Mouse (Mus musculus) adrenal gland (tissue): ENCODE results near the gene Ppil1.

ENCODE experiments used
- intact Hi-C: fragments of 180-260 bp; cut with DNase I; formaldehyde crosslinking; loops from one replicate; pipeline ENCODE4 v1.15.1; 2025
- long read RNA-seq, 2 experiments: library from polyadenylated mRNA; unstranded; transcript quantifications; one replicate each; pipeline ENCODE4 v2.0.0; 2020; ENCODE audit warnings: borderline replicate concordance in 1 of 2; ENCODE audit not compliant: insufficient replicate concordance in 1 of 2

Ppil1 gene
- long read RNA-seq, experiment 1, transcript Ppil1-201 (4 exons, 1,462 nt), result major isoform, 40 of 40 reads
- long read RNA-seq, experiment 1, partial matches to known transcripts, result 0 of 40 reads
- long read RNA-seq, experiment 1, other reads (novel, unspliced or antisense), result 0 of 40 reads
- long read RNA-seq, experiment 2, transcript Ppil1-201 (4 exons, 1,462 nt), result major isoform, 49 of 49 reads
- long read RNA-seq, experiment 2, partial matches to known transcripts, result 0 of 49 reads
- long read RNA-seq, experiment 2, other reads (novel, unspliced or antisense), result 0 of 49 reads

- intact Hi-C loops, result no loop called here
These were observed at the start of gene Ppil1 for GRCm38 (mm10) chr17:29263840-29264633. Gene Ppil1 (minus strand): TSS chr17:29264186.

GRCm38 (mm10) chr17:29313300-29313699, 49.3 kb upstream of the Ppil1 start:
- intact Hi-C loops, result no loop called here

DNA sequence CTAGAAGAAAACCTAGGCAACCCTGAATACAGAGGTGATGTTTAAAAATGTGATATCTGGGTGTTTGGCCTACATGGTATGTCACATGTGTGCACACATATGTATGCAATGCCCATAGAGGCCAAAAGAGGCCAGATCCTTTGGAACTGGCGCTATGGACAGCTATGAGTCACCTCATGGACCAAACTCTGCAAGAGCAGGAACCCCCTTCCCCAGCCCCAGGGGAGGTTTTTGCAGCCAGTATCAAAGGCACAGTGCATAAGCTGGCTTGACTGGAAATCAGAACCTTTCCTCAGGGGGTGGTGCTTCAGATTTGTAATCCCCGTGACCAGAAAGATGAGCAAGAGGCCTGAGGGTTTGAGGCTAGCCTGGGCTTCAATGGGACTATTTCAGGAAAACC, 48.1 kb upstream of the Ppil1 start:
- intact Hi-C loops, result no loop called here

DNA sequence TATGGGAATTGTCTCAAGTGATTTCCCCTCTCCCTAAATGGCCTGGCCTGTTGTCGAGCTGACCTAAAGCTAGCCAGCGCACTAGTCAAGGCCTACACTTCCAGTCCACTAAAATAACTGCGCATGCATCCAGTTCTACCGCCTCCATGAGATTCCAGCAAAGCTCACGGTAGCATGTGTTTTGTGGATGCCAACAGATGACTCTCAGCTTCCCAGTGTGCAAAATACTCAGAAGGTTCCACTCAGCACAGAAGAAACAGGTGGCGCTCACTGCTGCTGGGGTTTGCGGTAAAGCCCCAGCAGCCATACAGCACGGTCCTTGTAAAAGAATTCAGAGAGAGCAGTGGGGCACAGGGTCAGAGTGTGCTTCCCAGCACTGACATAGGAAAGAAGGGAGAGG, 47.6 kb upstream of the Ppil1 start:
- intact Hi-C loops, result no loop called here

DNA sequence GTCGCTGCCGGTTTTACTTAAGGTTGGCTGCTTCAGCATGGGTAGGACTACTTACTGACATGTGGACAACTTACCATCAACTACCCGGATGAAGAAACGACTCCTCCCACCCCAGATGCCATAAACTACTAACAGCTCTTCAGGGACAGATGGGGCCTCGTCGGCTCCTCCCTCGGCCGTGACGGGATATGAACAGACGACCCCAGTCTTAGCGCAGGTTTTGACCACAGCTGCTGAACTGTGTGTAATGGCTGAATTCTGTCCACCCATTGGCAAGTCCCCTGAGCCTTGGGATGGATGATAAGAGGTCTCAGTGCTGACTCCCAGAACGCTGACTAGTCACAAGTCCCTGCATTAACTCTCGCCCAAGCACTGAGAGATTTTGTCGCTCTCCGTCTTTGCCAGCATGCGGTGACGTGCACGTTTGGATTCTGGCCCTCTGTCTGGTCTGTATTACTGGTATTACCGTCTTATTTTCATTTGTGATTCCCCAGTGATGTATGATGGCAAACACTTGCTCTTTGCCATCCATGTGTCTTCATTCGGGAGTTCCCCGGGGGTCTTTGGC, 46.2 kb upstream of the Ppil1 start:
- intact Hi-C loops, result no loop called here

- intact Hi-C loops, result no loop called here
These were observed 41.9 kb upstream of the Ppil1 start for GRCm38 (mm10) chr17:29305871-29306270.

DNA sequence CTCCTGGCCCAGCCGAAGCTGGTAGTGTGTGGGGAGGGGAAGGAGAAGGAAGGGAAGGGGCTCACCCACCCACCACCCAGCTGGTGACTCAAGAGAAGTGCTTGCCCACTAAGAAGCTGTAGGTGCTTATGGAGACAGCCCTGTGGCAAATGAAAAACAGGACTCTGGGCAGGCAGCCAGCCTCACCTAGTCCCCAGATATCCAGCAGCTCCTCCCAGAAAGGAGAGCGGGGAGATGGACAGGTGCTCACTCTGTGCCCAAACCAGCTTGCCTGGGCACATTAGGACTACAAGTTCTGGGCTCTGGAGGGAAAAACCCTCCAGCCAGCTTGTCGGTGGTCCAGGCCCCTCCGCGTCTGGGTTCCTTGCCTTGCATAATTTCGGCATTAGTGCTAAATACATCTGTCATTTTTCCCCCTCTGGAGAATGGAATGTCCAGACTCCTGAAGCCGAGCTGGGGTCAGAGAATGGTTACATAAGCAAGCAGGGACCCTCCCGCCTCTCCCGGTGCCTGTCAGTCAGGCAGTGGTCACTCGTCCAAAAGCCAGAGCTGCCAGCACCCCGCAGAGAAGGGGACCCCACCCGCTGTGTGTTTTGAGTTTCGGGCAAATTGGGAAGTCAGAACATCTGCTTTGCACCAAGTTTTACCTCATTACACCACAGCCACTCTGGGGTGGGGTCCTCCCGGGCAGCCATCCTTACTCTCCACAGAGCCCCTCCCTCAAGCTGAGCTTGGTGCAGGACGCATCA, 41.2 kb upstream of the Ppil1 start:
- intact Hi-C loops, result no loop called here

DNA sequence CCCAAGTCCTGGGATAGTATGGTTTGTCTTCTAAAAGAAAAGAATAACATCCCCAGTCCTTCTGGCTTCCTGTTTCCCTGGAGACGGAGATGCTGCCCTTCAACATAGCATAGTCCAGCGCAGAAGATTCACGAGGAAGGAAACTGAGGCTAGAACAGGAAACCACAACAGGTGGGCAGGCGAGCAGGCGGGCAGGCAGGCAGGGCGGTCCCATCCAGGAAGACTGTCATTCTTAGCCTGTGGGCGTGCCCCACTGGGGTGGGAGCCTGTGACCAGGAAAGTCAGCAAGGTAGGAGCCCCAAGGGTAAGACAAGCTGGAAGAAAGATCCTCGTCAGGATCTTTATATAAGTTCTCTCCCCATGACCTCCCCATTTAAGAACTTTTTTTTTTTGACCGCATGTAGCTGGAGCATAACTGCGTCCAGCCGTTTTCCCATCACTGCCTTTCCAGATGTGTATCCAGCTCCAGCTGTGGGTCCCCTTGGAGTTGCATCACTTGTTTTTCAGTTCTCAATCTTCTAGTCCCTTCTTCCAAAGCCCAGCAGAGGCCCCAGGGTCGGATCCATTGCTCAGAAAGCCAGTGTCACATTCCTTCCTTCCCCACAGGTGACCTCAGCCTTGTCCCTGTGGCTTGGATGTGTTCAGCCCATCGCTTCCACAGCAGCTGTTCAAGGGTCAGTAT, 40.5 kb upstream of the Ppil1 start:
- intact Hi-C loops, result no loop called here

GRCm38 (mm10) chr17:29303856-29304255, 39.9 kb upstream of the Ppil1 start:
- intact Hi-C loops, result no loop called here

- intact Hi-C loops, result no loop called here
These were observed 39.1 kb upstream of the Ppil1 start for GRCm38 (mm10) chr17:29303087-29303486.

GRCm38 (mm10) chr17:29302149-29302548, 38.2 kb upstream of the Ppil1 start:
- intact Hi-C loops, result no loop called here

GRCm38 (mm10) chr17:29301421-29301820, 37.4 kb upstream of the Ppil1 start:
- intact Hi-C loops, result no loop called here

DNA sequence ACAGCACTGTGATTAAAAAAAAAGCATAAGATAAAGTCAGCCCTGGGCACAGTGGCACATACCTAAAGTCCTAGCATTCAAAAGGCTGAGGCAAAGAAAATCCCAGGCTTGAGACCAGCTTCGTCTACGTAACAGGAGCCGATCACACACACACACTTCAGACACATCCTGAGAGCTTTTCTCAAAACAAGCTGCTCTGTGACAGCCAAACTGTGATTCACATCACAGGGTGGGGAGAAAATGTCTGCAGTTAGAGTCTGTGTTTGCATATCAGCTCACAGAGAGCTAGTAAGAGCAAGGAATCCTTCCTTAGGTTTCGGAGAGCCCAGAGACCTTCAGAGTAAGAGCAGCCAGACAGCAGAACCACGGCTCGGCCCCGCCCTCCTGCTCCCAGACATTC, 36.9 kb upstream of the Ppil1 start:
- intact Hi-C loops, result no loop called here

GRCm38 (mm10) chr17:29299282-29299681, 35.3 kb upstream of the Ppil1 start:
- intact Hi-C loops, result no loop called here

- intact Hi-C loops, result no loop called here
These were observed 33.8 kb upstream of the Ppil1 start for GRCm38 (mm10) chr17:29297813-29298212.

DNA sequence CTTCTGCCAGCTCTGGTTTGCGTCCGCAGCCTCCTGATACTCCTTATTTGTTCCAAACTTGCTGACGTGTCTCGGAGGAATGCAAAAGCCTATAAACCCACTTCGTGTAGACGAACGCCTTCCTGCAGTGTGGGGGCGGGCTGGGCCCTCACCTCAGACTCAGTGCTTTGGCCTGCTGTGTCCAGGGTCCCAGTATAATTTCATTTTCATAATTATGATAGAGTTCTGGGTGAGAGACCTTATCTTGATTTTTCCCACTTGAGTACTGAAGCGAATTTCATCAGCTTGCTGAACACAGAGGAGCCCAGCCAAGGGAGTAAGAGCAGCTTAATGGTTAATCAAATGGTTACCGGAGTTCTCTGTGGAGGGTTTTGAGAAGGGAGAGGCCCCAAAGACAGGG, 33.3 kb upstream of the Ppil1 start:
- intact Hi-C loops, result no loop called here

DNA sequence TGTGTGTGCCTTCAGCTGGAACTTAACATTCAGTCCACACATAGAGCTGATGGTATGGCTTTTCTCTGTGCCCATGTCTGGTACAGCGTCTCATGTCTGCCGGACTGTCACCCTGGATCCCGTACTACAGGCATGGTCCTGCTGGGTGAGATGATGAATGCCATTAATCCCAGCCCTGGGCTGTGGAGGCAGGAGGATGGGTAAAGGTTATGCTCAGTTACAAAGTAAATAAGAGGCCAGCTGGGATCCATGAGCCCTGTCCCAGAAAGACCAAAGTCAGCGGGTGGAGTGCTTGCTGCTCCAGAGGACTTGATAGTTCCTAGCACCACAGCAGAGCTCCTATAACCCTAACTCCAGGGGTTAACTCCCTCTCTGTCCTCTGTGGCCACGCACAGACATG, 31.8 kb upstream of the Ppil1 start:
- intact Hi-C loops, result no loop called here

DNA sequence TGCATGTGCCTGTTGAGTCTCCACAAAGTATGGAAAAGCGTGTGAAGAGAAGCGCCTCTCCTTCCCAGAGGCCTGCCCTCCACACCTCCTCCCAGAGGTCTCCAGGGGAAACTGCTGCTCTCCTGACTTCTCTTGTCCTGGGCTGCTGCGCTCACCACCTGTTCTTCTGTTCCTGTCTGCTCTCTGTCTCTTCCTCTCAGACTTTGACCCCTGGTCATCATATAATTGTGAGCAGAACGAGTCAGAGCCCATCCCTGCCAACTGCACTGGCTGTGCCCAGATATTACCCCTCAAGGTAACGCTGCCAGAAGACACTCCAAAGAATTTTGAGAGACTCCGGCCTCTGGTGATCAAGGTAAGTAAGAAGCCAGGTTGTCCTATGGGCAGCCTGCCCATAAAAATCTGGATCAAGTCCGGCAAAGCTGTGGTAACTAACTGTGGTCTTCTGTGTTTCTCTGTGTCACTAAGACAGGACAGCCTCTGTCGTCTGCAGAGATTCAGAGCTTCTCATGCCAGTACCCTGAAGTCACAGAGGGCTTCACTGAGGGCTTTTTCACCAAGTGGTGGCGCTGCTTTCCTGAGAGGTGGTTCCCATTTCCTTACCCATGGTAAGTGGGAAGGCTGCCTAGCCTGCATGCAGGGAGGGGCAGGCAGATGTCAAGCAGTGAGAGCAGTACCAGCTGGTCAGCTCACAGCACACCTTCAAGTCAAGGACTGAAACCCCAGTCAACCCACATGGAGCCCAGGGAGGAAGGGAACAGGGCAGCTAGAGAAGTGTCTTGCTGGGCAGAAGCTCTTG, 30.0 kb upstream of the Ppil1 start:
- intact Hi-C loops, result no loop called here

DNA sequence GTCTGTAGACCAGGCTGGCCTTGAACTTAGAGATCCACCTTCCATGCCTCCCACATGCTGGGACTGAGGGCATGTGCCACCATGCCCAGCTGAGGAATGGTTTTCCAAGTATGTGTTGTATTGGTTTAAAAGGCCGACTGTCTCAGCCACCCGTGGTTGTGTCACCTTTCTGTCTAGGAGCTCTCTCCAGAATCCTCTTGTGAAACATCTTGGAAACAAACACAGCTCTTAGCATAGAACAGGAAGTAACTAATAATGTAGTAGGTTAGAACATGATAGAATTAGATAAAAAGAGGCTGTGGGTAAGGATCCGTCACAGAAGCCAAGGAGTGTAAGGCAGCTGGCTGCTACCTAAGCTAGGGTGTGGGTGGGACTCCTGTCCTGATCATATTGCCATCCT, 29.0 kb upstream of the Ppil1 start:
- intact Hi-C loops, result no loop called here

DNA sequence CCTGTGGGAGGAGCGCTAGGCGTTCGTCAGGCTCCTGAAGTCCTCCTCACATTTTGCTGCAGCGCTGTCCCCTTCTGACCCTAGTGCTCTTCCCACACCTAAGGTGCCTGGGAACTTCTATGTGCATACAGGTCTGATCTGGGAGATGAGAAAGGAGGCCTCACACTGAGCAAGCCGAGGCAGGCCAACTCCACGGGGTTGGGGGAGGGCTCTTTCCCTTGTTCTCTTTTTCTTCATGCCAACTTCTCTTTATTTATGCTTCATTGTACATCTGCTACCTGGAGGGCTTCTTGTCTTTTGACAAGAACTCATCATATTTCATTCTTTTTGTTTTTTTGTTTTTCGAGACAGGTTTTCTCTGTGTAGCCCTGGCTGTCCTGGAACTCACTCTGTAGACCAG, 27.8 kb upstream of the Ppil1 start:
- intact Hi-C loops, result no loop called here
